Mouse (Mus musculus): ENCODE results near the gene Hoxb4. TPM values are rescaled to one million over a fixed set of nuclear protein-coding genes. Genes with fewer than 3 reads are reported as not detected.

The Hoxb4 gene
- polyA plus RNA-seq, 1 experiment from 2014 or later = 0.09 TPM

DNA sequence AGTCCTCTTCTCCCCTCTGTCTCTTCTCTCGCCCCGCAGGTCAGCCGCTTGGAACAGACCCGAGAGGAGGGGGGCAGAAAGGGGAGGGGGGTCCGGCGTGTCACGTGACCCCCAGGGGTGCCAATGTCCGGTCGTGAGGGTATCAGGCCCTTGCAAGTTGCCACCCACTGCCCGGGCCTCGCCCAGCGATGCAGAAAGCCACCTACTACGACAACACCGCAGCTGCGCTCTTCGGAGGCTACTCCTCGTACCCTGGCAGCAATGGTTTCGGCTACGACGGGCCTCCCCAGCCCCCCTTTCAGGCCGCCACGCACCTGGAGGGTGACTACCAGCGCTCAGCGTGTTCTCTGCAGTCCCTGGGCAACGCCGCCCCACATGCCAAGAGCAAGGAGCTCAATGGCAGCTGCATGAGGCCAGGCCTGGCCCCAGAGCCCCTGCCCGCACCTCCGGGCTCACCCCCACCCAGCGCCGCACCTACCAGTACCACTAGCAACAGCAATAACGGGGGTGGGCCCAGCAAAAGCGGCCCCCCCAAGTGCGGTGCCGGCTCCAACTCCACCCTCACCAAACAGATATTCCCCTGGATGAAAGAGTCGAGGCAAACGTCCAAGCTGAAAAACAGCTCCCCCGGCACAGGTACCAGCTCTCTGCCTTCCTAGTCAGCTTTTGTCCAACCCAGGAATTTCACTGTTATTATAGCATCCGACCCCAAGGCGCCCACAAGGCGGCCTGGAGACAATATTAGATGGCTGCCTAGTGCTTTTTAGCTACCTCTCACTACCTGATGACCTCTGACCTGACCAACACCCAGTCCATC lies 26.2 kb downstream of the Hoxb4 start:
- no peak overlapping the region for H3K4me3 ChIP-seq (ENCODE audit: control insufficient read depth in 1 of 2, insufficient read depth in 1 of 2, low read depth in 1 of 2, low read length in 2 of 2)
- peaks cover 0 to 4% of the 10 kb centered on the region in 2 experiments; a peak in 2 of 4 replicates for H3K4me1 ChIP-seq (ENCODE audit: control insufficient read depth in 2 of 2, insufficient read depth in 2 of 2, low read length in 2 of 2)
- H3K27ac ChIP-seq (replicated peaks in 1 of 2; ENCODE audit: control insufficient read depth in 1 of 2, insufficient read depth in 1 of 2, low read depth in 2 of 2, low read length in 2 of 2) = no peak overlapping the region
- no peaks in the 10 kb centered on the region for H3K36me3 ChIP-seq (ENCODE audit: control insufficient read depth, insufficient read depth, low read length)
- no peak overlapping the region for H3K4me2 ChIP-seq (ENCODE audit: low read length)
- no peaks in the 10 kb centered on the region for H3K9me3 ChIP-seq (ENCODE audit: control insufficient read depth, low read length)
- 16% methylated on average over 39 of the region's 40 CpGs for WGBS
- H3K9ac ChIP-seq (ENCODE audit: low read length) = no peak overlapping the region
- H3K27me3 ChIP-seq (ENCODE audit: control insufficient read depth, insufficient read depth, low read length) = peaks cover 97% of the 10 kb centered on the region
- no peak for ATAC-seq (ENCODE audit: insufficient number of reproducible peaks, insufficient read depth, low FRiP score, low read depth)

DNA sequence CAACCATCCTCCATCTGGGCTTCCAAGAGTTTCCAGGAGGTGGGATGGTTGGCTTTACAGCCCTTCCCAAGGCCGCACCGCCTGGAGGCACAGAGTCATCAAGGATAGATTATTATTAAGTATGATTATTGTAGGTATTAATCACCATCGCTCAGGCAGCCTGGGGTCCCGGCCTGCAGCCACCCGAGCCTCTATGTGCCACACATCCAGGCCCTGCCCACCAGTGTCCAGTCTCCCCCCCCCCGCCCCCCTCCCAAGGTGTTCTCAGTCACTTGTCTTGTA lies 26.8 kb downstream of the Hoxb4 start:
- no peak overlapping the region for H3K27ac ChIP-seq (replicated peaks in 1 of 2; ENCODE audit: control insufficient read depth in 1 of 2, insufficient read depth in 1 of 2, low read depth in 2 of 2, low read length in 2 of 2)
- no peak overlapping the region for H3K4me2 ChIP-seq (ENCODE audit: low read length)
- H3K9me3 ChIP-seq (ENCODE audit: control insufficient read depth, low read length) = no peaks in the 10 kb centered on the region
- H3K4me1 ChIP-seq (ENCODE audit: control insufficient read depth in 2 of 2, insufficient read depth in 2 of 2, low read length in 2 of 2) = peaks cover 0 to 4% of the 10 kb centered on the region in 2 experiments; a peak in 2 of 4 replicates
- no peak overlapping the region for H3K9ac ChIP-seq (ENCODE audit: low read length)
- H3K4me3 ChIP-seq (ENCODE audit: control insufficient read depth in 1 of 2, insufficient read depth in 1 of 2, low read depth in 1 of 2, low read length in 2 of 2) = no peak overlapping the region
- 18% methylated on average over 6 of the region's 6 CpGs for WGBS
- no peaks in the 10 kb centered on the region for H3K36me3 ChIP-seq (ENCODE audit: control insufficient read depth, insufficient read depth, low read length)
- H3K27me3 ChIP-seq (ENCODE audit: control insufficient read depth, insufficient read depth, low read length) = peaks cover 97% of the 10 kb centered on the region
- no peak for ATAC-seq (ENCODE audit: insufficient number of reproducible peaks, insufficient read depth, low FRiP score, low read depth)

DNA sequence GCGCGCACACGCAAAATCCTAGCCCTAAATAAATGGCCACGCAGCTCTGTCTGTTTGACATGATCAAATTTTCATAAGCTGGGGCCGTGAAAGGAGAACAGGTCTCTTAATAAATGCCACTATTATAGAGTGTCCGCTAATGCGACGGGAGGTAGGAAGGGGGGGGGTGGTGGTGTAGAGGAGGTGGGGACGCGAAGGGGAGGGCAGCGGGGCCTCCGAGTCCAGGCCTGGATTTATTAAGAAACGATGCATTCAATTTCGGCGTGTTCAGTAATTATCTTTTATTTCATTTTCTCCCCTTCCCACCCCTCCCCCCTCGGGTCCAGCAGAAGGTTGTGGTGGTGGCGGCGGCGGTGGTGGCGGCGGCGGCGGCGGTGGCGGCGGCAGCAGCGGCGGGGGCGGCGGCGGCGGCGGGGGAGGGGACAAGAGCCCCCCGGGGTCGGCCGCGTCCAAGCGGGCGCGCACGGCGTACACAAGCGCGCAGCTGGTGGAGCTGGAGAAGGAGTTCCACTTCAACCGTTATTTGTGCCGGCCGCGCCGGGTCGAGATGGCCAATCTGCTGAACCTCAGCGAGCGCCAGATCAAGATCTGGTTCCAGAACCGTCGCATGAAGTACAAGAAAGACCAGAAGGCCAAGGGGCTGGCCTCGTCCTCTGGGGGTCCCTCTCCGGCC lies 27.3 kb downstream of the Hoxb4 start:
- H3K9me3 ChIP-seq (ENCODE audit: control insufficient read depth, low read length) = no peaks in the 10 kb centered on the region
- no peak for ATAC-seq (ENCODE audit: insufficient number of reproducible peaks, insufficient read depth, low FRiP score, low read depth)
- H3K9ac ChIP-seq (ENCODE audit: low read length) = no peak overlapping the region
- peak overlapping the region; percentile 18 to 33; a peak in 3 of 4 replicates for H3K4me3 ChIP-seq (ENCODE audit: control insufficient read depth in 1 of 2, insufficient read depth in 1 of 2, low read depth in 1 of 2, low read length in 2 of 2)
- H3K27me3 ChIP-seq (ENCODE audit: control insufficient read depth, insufficient read depth, low read length) = peaks cover 97% of the 10 kb centered on the region
- no peaks in the 10 kb centered on the region for H3K36me3 ChIP-seq (ENCODE audit: control insufficient read depth, insufficient read depth, low read length)
- H3K4me1 ChIP-seq (ENCODE audit: control insufficient read depth in 2 of 2, insufficient read depth in 2 of 2, low read length in 2 of 2) = peaks cover 0 to 4% of the 10 kb centered on the region in 2 experiments; a peak in 2 of 4 replicates
- H3K27ac ChIP-seq (replicated peaks in 1 of 2; ENCODE audit: control insufficient read depth in 1 of 2, insufficient read depth in 1 of 2, low read depth in 2 of 2, low read length in 2 of 2) = no peak overlapping the region
- 6% methylated on average over 35 of the region's 56 CpGs for WGBS
- H3K4me2 ChIP-seq (ENCODE audit: low read length) = peak overlapping the region; percentile 64

DNA sequence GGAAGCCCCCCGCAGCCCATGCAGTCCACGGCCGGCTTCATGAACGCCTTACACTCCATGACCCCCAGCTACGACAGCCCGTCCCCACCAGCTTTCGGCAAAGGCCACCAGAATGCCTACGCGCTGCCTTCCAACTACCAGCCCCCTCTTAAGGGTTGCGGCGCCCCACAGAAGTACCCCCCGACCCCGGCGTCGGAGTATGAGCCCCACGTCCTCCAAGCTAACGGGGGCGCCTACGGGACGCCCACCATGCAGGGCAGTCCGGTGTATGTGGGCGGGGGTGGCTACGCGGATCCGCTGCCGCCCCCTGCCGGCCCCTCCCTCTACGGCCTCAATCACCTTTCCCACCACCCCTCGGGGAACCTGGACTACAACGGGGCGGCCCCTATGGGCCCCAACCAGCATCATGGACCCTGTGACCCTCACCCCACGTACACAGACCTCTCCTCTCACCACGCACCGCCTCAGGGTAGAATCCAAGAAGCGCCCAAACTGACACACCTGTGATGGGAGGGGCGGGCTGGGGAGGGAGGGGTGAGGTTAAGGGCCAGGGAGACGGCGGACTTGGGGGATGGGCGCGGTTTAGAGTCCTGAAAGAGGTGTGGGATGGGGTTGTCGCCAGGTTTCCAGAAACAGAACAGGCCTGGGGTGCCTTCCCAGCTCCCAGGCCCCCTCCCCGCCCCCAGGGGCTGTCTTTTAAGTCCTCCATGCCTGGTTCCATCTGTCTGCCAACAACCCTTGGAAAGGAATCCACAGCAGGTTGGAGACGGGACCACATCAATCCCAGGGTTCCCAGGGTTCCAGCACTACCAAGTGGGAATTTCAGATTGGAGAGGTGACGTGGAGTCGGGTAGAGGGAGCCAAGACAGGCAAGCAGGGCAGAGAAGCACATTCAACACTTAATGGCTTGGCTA lies 28.1 kb downstream of the Hoxb4 start:
- Histone ChIP-seq H3K27me3 (ENCODE audit: control insufficient read depth, insufficient read depth, low read length) (peaks cover 97% of the 10 kb centered on the region), H3K4me3 (ENCODE audit: control insufficient read depth in 1 of 2, insufficient read depth in 1 of 2, low read depth in 1 of 2, low read length in 2 of 2) (peak overlapping the region; percentile 18 to 33; a peak in 2 of 4 replicates), H3K9me3 (ENCODE audit: control insufficient read depth, low read length) (no peaks in the 10 kb centered on the region), H3K9ac (ENCODE audit: low read length) (no peak overlapping the region), H3K27ac (replicated peaks in 1 of 2; ENCODE audit: control insufficient read depth in 1 of 2, insufficient read depth in 1 of 2, low read depth in 2 of 2, low read length in 2 of 2) (no peak overlapping the region), H3K4me1 (ENCODE audit: control insufficient read depth in 2 of 2, insufficient read depth in 2 of 2, low read length in 2 of 2) (peaks cover 0 to 4% of the 10 kb centered on the region in 2 experiments; a peak in 2 of 4 replicates), H3K4me2 (ENCODE audit: low read length) (peak overlapping the region; percentile 64), H3K36me3 (ENCODE audit: control insufficient read depth, insufficient read depth, low read length) (no peaks in the 10 kb centered on the region)
- ATAC-seq (ENCODE audit: insufficient number of reproducible peaks, insufficient read depth, low FRiP score, low read depth) = no peak
- 5% methylated on average over 45 of the region's 45 CpGs for WGBS

DNA sequence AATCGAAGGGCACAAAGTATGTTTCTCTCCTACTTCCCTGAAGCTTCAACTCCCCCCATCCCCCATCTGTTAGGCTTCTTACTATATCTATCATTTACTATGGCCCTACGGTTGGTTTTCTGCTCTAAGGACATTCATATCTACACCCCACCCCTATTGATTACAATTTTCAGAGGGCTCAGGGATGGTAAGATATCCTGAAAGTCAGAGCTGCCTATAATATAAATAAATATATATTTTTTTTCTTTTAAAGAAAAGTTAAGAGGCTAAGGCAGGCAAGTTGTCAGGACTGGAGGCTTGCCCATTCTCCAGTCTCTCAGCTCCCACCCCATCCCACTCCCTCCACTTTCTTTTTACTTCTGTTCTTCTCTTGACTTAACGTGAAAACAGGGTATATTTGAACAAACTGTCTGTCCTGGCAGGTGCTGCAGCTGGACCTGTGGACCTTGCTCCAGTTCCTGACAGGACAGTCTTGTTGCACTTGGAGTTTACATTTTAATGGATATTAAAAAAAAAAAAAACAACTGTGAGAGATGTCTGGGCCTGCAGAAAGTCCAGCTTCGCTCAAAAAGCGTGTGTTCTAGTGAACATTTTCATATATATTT lies 29.0 kb downstream of the Hoxb4 start:
- 61% methylated on average over 5 of the region's 5 CpGs for WGBS
- ATAC-seq (ENCODE audit: insufficient number of reproducible peaks, insufficient read depth, low FRiP score, low read depth) = no peak
- H3K27me3 ChIP-seq (ENCODE audit: control insufficient read depth, insufficient read depth, low read length) = peaks cover 97% of the 10 kb centered on the region

DNA sequence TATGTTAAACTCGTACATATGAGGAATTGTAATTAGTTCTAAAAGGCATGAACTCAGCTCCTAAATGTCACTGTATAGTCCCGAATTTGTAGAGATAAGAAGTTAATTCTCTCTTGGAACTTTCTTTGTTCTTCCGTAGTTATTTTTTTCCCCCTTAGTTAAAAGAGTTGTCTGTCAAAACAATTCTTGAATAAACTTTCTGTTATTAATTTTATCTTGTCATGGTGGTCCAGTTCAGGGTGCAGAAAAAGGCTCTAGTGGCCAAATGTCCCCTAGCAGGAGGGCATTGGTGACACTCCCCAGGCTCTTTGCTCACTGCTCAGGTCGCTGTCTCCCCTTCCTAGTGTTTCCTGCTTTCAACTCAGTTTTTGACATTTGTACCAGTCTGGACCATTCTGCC lies 29.6 kb downstream of the Hoxb4 start:
- H3K4me2 ChIP-seq (ENCODE audit: low read length) = no peak overlapping the region
- no peaks in the 10 kb centered on the region for H3K9me3 ChIP-seq (ENCODE audit: control insufficient read depth, low read length)
- H3K4me3 ChIP-seq (ENCODE audit: control insufficient read depth in 1 of 2, insufficient read depth in 1 of 2, low read depth in 1 of 2, low read length in 2 of 2) = no peak overlapping the region
- no peaks in the 10 kb centered on the region; a peak in 1 of 4 replicates for H3K4me1 ChIP-seq (ENCODE audit: control insufficient read depth in 2 of 2, insufficient read depth in 2 of 2, low read length in 2 of 2)
- H3K27ac ChIP-seq (replicated peaks in 1 of 2; ENCODE audit: control insufficient read depth in 1 of 2, insufficient read depth in 1 of 2, low read depth in 2 of 2, low read length in 2 of 2) = no peak overlapping the region
- WGBS = 44% methylated on average over 4 of the region's 4 CpGs
- no peaks in the 10 kb centered on the region for H3K36me3 ChIP-seq (ENCODE audit: control insufficient read depth, insufficient read depth, low read length)
- peaks cover 95% of the 10 kb centered on the region for H3K27me3 ChIP-seq (ENCODE audit: control insufficient read depth, insufficient read depth, low read length)
- H3K9ac ChIP-seq (ENCODE audit: low read length) = no peak overlapping the region
- no peak for ATAC-seq (ENCODE audit: insufficient number of reproducible peaks, insufficient read depth, low FRiP score, low read depth)

More for the DNA sequence above, 29.0 kb downstream of the Hoxb4 start:
- Histone ChIP-seq H3K36me3 (ENCODE audit: control insufficient read depth, insufficient read depth, low read length) (no peaks in the 10 kb centered on the region), H3K9ac (ENCODE audit: low read length) (no peak overlapping the region), H3K4me1 (ENCODE audit: control insufficient read depth in 2 of 2, insufficient read depth in 2 of 2, low read length in 2 of 2) (peaks cover 0 to 1% of the 10 kb centered on the region in 2 experiments; a peak in 2 of 4 replicates), H3K4me2 (ENCODE audit: low read length) (no peak overlapping the region), H3K9me3 (ENCODE audit: control insufficient read depth, low read length) (no peaks in the 10 kb centered on the region), H3K27ac (replicated peaks in 1 of 2; ENCODE audit: control insufficient read depth in 1 of 2, insufficient read depth in 1 of 2, low read depth in 2 of 2, low read length in 2 of 2) (no peak overlapping the region), H3K4me3 (ENCODE audit: control insufficient read depth in 1 of 2, insufficient read depth in 1 of 2, low read depth in 1 of 2, low read length in 2 of 2) (no peak overlapping the region)

All from heart, embryonic 14.5 days (tissue).